Mouse (Mus musculus) gastrocnemius, postnatal 4 days (tissue): ENCODE measurements around the gene Cct8l1. TPM values are rescaled to one million over a fixed set of nuclear protein-coding genes. Genes with fewer than 3 reads are reported as not detected.

Experiments
- DNase-seq, 2 experiments: peaks; one replicate each; pipeline ENCODE4 v3.0.0; 2021 to 2022; ENCODE audit warnings: low spot score in 2 of 2, mixed read lengths in 2 of 2
- long read RNA-seq, 2 experiments: library from polyadenylated mRNA; stranded (forward); transcript quantifications; one replicate each; pipeline ENCODE4 v2.0.0; 2021
- total RNA-seq, 2 experiments: library from RNA; stranded (reverse); gene quantifications; 2 replicates each; pipeline ENCODE4 v1.2.3; 2021

Cct8l1 gene
- not detected for total RNA-seq
- long read RNA-seq, experiment 1: 0 reads
- long read RNA-seq, experiment 2: 0 reads

DNA sequence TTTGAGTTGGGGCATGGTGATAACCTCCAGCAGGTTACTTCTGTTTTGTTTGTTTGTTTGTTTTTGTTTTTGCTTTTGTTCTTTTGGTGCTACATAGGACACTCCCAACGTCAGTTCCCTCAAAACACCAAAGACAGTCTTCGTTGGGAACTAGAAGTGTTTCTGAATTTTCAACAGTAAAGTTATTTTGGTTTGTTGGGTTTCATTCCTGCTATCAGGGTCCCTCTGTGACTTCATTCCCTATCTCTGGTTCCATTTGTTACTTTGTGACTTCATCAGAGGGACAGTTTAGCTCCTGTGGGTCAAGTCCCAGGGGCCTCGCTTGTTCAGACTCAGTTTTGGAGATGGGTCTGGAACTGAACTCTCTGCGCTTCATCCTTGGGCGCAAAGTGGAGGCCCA, at the start of gene Cct8l1:
Cct8l1 (plus strand) TSS at position 301 of the 400 bp plus-strand sequence.
- no peak for DNase-seq

DNA sequence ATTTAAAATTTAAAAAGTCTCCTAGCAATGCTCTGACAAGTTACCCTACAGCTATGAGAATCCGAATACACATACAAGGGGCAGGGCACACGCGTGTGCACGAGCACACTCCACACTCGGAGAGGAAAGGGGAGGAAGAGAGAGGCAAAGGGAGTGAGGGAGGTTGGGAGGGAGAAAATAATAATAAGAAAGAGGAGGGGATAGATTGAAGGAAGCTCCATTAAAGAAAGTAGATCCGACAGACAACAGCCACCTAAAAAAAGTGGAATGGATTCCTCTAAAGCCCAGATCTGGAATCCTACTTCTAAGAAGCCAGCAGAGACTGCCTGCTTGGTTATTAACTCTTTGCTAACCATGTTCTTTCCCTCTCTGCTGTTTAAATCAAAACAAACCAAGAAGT, 43.8 kb upstream of the Cct8l1 start:
- no peak for DNase-seq

DNA sequence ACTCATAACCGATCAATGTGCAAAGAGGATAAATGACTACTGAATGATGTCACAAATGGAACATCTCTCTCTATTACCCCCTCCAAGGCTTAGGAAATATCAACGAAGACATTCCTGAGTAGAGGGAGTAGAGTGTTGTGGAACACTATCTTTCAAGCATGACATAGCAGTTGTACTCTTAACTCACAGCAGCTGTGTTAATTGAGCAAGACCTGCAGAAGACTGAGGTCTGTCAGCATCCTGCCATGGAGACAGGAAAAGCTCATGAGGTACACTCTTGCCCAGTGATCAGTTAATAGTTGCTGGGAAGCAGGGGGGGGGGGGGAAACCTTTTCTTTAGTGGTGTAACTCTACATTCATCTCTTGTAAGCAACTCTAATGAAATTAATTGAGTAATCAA, 40.1 kb upstream of the Cct8l1 start:
- no peak for DNase-seq

DNA sequence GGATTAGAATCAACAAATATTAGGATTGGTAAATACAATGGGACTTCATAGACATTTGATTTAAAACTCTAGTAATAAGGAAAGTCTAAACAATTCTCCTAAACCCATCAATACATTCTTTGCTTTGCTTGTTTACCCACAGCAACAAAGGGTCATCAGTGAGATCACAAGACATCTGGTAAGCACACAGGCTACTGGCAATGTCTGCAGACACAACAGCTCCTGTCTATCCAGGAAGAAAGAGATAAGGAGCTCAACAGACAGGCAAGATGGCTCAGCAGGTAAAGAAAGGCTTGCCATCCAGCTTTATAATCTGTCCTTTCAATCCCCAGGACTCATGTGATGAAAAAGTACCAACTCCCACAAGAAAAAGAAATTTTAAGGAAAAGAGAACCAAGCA, 37.0 kb upstream of the Cct8l1 start:
- DNase-seq: no peak

DNA sequence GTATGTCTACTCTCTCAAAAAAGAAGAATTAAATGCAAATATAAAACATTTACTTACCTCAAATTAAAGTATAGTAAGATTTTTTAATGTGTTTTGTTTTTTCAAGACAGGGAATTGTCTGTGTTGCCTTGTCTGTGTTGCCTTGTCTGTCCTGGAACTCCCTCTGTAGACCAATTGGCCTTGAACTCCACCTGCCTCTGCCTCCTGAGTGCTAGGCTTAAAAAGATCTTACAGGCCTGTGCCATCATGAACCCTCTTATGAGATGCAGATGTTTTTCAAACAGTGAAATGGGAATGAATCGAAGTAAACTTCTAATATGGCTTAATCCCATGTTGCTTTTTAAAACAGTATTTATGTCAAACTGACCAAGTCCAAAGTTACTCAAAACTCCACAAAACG, 19.2 kb upstream of the Cct8l1 start:
- no peak for DNase-seq

DNA sequence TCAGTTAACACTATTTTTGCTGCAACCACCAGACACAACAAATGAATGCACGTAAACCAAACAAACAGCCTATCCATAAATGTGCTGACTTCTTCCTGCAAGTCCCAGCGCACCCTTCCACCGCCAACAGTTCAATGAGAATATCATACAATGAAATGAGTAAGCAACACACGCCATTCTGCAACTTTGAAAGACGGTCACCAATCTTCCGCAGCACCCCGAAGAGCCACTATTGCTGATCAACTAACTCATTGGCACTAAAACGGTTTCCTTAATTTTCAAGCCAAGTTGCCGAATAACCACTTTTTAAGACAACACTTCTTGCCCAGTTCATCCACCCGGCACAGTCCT, 18.5 kb upstream of the Cct8l1 start:
- DNase-seq: no peak

DNA sequence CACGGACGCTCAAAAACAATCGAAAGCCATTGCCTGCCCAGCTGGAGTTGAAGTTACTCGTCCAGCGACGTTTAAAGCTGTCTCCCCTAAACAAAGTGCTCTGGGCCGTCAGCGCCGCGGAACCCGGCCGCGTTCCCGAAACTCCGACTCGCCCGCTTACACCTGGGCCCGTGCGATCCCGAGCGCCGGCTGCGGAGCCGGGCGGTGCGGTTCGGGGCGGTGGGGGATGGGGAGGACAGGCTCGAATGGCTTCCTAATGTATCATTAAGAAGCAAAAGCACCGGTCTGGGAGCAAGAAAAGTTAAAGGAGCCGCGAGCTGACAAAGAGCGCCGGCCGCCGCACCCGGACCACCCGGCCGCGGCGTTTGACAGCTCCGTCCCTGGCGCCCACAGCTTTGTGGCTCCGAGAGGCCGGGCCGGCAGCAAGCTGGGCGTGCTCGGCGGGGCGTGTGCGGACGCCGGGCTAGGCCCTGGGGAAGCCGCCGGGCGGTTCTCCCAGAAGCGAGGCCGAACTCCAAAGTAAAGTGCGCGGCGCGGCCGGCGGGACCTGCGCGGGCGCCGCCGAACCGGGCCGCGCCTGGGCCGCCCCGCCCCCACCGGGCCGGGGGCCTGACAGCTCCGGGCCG, 18.0 kb upstream of the Cct8l1 start:
- peak in 1 of 2 experiments; percentile 73 for DNase-seq

DNA sequence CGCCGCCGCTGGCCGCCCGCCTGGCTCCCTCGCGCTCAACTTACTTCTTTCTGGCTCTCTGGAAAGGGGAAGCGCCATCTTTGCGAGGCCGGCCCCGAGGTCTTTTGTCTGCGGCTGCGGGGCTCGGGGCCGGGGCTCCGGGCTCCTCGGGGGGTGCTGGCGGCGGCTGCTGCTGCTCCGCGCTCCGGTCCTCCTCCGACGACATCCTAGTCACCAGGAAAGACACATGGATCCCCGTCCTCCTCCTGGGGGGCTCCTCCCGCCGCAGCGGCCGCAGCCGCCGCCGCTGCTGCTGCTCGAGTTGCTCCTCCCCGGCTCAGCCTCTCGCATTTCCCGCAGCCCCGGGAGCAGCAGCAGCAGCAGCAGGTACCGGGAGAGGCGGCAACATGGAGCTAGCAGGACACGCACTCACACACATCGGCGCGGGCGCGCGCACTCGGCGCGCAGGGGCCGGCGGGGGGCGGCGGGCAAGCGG, 17.5 kb upstream of the Cct8l1 start, which contains the start of gene Kmt2c:
Kmt2c (minus strand) TSS at position 438 of the 475 bp plus-strand sequence.
- peak; percentile 54 to 59 for DNase-seq

DNA sequence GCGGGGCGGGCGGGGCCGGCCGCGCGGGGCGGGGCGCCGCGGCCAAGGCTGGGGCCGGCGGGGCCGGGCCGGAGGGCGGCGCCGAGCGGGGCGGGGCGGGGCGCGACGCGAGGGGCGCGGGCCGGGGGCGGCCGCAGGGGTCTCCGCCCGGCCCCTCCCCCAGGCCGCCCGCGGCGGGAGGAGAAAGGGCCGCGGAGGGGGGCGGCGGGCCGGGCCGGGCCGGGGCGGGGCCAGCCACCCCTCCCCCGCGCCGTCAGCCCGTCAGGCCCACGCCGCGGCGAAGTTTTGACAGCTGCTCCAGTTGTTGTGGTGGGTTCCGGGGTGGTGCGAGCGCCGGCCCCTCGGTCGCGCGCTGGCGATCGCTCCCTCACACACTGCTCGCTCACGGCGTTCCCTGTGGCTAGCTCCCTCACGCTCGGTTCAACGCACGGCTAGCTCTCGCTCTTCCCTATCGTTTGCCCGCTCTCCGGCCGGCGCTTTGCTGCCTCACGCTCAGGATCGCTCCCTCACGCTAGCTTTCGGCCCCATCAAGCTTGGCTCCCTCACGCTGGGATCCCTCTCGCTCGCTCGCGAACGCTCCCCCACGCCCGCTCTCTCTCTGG, 16.9 kb upstream of the Cct8l1 start:
- DNase-seq: peak; percentile 65 to 84

DNA sequence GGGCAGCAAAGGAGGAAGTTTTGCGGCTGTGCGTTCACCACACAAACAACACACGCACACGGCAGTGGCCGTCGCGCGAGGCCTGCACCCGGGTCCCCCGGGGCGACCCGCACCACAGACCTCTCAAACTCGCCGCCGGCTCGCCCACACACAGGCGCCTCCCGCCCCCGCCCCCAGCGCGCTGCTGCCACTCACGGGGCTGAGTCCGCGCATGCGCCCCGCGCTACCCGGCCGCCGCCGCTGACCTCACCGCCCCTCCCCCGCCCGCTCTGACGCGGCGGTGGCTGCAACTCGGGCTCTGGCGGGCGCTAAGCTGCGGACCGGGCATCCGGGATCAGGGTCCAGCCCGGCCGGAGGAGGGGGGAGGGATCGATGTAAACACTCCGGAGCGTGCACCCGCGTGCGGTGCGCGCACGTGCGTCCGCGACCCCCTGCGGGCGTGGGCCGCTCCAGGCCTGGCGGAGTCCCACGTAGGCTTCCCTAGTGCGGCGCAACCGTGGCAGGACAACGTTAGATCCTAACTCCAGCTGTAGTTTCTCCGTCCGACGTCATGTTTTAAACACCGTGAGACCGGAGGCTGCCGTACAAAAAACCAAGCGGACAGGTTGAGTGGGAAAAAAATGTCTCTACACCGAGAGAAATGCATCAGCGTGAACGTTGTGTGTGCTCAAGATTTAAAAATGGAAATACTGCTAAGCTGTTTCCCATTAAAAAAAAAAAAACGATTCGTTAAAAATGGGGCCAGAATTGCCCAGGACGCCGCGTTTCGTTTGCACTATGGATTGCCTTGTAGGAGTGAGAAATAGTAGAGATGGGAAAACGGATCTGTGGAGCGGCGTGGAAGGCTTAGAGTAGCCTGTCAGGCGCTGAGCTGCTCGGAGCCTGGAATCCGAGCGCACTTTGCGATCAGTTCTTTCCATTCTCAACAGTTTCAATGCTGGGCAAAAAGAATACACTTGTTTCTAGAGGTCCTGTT, 16.2 kb upstream of the Cct8l1 start:
- peak; percentile 98 for DNase-seq

DNA sequence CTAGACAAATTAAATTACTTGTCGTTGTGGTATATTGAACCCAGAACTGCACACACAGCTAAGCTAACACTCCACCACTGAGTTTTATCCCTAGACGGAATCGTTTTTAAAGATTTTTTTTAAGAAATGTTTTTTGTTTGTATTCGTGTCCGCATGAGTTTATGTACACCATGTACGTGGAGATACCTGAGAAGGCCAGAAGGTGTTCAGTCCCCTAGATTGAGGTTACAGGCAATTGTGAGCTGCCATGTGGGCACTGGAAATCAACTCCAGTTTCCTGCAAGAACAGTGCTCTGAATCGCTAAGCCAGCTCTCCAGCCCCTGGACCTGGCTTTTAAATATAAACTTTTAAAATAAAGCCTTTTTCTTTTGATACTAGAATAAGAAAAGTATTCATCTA, 15.2 kb upstream of the Cct8l1 start:
- DNase-seq: no peak

DNA sequence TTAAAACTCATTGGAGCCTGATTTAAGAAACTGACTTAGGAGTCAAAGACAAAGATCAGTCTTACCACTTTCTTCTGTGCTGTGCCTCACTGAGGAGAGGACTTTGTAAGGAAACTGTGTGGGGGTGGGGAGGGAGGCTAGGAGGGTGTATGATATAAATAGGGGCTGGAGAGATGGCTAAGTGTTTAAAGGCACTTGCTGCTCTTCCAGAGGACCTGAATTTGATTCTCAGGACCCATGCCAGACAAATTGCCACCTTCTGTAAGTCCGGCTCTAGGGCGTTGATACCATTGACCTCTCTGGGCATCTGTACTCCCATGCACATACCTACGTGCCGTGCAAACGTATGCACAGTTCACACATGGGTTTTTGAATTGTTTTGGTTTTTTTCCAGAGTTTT, 9.8 kb upstream of the Cct8l1 start:
- no peak for DNase-seq

DNA sequence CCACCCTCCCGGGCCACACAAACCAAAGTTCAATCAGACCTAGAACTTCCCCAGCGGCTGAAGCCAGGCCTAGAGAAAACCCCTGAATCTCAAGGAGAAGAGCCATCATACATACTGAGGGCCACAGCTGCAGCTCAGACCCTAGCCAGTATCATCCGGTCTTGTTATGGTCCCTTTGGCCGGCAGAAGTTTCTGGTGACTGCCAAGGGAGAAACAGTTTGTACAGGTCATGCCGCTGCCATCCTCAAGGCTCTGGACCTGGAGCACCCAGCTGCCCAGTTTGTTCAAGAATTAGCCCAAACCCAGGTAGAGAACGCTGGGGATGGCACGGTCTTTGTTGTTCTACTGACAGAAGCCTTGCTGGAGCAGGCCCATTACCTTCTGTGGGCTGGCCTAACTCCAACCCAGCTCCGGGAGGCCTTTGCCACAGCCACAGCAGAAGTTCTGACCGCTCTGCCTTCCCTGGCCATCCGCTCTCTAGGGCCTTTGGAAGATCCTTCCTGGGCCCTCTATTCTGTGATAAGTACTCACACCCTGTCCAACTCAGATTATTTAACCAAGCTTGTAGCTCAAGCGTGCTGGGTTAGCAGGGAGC, 531 bp downstream of the Cct8l1 start:
- DNase-seq: no peak

DNA sequence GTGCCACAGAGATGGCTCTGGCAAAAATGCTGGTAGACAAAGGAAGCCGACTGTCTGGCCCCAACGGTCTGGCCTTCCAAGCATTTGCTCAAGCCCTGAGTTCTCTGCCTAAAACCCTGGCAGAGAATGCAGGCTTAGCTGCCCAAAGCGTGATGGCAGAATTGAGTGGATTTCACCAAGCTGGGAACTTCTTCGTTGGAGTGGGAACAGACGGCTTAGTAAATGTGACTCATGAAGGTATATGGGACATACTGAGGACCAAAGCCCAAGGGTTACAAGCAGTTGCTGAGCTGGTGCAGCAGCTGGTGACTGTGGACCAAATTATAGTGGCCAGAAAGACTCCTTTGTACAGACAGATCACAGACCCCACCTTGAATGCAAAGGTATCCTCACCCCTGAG, 1.7 kb downstream of the Cct8l1 start:
- no peak for DNase-seq

DNA sequence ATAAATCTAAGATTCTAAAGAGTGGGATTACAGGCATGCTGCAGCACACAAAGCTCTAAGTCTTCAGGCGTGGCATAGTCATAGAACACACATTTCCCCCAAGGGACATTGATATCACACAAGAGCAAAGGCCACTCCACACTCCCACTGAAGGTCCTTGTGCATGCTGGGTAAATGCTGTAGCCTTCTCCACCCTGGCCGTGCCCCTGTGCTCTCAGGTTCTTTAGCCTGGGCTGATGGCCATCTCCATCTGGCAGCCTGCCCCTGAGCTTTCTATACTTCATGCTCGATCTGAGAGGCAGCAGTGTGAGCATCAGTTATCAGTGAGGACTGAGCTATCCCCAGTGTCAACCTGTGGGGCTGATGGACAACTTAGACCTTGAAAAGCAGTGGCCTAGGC, 4.0 kb downstream of the Cct8l1 start:
- DNase-seq: no peak

DNA sequence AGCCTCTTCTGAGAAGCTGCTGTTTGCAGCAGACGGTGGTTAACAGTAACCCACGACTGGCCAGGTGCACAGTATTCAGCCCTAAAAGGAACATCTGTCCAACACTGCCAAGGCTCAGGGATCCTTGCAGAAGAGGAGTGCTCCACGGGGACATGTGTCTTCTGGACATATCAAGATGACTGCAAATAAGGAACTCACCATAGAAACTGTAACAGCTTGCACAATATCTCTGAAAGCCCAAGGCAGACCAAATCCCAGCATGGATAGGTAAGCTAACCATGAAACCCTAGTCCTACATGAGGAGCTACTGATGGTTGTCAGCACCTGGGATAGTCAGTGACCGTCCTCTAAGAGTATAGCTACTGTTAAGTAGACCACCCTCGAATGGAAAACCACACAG, 5.6 kb downstream of the Cct8l1 start:
- DNase-seq: no peak

DNA sequence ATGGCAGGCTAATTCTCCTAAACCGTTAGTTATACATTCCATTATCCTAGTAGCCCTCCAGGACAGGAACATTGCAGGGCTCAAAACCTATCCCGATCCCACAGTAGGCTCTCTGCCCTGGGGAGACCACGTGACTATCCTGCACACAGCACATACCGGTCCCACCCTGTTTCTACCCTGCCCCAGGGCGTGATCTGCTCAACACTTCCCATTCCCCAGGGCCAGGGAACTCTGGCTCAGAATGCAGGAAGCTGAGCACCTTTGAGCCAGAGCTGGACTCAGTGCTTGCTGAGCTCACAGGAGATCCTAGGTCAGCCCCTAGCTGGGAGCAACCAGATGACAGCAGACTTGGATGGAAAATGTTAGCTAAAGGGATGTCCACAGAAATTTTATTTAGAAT, 10.2 kb downstream of the Cct8l1 start:
- no peak for DNase-seq

DNA sequence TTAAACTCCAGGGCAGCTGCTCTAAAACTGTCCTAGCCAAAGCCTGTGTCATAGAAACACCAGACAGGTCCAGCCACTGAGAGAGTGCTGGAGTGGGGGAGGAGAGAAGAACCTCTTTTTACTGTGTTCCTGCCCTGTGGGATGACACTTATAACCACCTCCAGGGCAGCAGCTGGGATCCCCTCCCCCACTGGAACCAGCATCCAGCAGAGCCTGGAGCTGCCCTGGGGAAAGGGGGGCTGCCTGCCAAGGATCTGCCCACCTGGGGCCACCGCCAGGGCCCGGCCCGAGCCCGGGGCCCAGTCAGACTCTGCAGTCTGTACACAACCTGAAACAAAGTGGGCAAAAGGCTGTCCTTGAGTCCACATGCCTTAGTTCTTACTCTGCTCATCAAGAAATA, 11.1 kb downstream of the Cct8l1 start:
- no peak for DNase-seq

DNA sequence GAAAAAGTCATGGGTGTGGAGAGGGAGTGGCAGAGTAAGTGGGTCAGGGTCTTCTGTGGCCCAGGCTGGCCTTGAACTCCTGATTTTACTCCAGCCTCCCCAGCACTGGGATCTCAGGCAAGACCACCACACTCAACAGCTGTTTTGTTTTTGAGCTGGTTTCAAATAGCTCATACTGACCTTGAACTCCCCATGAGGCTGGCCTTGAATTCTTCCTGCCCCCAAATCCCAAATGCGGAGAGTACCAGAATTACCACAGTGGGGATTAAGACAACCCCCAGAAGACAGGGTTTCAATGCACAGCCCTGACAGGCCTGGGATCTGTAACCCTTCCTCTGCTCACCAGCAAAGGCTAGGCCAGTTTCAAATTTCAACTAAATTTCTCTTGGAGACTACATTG, 12.1 kb downstream of the Cct8l1 start:
- no peak for DNase-seq

DNA sequence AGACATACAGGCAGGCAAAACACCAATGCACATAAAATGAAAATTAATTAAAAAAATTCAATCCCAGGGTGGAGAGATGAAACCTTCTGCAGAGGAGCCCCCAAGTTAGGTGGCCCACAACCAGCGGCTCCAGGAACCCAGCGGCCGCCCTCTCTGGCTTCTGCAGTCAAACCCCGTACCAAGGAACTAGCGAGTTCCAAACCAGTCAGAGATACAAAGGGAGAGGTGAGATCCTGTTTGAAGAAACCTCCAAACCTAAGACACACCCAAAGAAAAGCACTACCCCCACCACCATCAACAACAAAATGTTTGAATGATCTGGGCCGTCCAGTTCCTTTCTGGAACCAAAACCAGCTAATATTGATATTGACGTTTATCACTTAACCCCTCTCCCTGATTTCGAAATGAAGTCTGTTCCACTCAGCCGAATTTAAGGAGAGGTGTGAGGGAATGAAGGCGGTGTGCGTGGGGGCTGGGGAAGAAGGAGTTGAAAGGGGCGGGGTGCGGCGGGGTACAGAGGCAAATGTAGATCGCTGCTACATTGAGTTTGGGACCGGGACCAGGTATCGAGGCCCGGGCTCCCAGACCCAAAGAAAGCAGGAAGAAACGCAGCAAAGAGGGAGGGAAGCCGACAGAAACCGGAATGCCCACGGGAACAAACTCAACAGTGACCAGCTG, 13.1 kb downstream of the Cct8l1 start:
- no peak for DNase-seq
